Mouse (Mus musculus) regulatory T cell (primary cell): ENCODE data around the gene Lrp5.

Experiments used
- in situ Hi-C: fragments of 300-600 bp; cut with MboI, MseI; formaldehyde crosslinking; loops from one replicate; pipeline ENCODE4 v1.15.1; 2025; ENCODE audit warnings: high pct_unique_total_duplicates

The Lrp5 gene

GRCm38 (mm10) chr19:3562752-3563151, 123.6 kb downstream of the Lrp5 start:
- in situ Hi-C loops: no loop called here

GRCm38 (mm10) chr19:3562298-3562697, 124.1 kb downstream of the Lrp5 start:
- in situ Hi-C loops: no loop called here

DNA sequence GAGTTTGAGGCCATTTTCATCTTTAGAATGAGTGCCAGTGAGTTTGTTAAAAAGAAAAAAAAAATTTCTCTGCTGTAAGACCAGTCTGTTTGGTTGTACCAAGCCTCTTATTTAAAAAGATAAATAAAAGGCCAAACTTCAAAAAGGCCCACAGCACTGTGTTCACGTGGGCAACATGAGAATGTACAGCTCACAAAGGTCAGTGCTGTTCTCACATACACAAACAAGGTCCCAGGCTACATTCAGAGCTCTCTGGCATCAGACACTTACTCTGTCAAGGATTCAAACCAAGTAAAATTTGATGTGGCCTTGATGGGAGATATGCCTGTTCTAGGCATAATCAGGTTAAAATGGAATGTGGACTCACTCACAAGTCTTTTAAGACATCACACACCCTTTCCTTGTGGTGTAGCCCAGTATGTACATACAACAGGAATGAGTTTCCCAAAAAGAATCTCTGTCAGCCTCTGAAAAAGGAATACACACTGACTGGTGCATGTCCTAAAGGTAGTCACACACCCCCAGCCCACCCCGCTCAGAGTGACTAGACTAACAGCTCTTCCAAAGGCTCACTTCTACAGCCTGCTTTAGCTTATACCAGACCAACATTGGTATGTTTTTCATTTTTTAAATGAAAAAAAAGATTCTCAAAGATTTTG, 130.1 kb downstream of the Lrp5 start:
- in situ Hi-C loops: loop anchor here (5.0 kb wide), 1 partner anchor 856 kb away; no protein-coding TSS in a partner anchor

GRCm38 (mm10) chr19:3554785-3555184, 131.6 kb downstream of the Lrp5 start:
- in situ Hi-C loops: loop anchor here (5.0 kb wide), 1 partner anchor 858 kb away; no protein-coding TSS in a partner anchor

- in situ Hi-C loops: no loop called here
These were observed 134.7 kb downstream of the Lrp5 start for GRCm38 (mm10) chr19:3551573-3552159.

DNA sequence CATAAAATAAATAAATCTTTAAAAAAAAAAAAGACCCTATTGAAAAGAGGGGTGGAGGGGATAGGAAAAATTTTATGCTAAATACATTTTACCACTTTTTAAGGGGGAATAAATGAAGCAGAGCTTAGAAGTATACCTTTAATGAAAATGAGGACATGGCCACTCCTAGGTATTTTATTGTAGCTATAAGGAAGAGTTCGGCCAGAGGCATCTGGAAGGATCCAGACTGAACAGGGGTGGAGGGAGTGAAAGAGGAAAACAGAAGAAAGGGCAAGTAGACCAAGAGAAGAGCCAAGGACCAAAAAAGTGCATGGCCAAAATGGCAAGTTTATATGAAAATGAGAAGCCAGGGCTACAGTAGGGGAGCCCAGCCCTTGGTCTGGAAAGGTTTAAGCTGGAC, 136.3 kb downstream of the Lrp5 start:
- in situ Hi-C loops: no loop called here

DNA sequence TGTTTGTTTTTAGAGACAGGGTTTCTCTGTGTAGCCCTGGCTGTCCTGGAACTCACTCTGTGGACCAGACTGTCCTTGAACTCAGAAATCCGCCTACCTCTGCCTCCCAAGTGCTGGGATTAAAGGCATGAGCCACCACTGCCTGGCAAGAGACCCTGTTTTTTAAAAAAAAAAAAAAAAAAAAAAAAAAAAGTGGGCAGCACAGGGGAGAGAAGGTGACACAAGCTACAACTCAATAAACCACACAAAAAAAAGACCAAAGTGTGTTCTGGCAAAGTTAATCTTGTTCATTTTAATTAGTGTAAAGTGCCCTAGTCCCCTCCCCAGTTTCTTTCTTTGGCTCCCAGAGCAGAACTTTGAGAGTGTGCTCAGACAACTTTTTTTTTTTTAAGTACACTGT, 137.1 kb downstream of the Lrp5 start:
- in situ Hi-C loops: no loop called here

DNA sequence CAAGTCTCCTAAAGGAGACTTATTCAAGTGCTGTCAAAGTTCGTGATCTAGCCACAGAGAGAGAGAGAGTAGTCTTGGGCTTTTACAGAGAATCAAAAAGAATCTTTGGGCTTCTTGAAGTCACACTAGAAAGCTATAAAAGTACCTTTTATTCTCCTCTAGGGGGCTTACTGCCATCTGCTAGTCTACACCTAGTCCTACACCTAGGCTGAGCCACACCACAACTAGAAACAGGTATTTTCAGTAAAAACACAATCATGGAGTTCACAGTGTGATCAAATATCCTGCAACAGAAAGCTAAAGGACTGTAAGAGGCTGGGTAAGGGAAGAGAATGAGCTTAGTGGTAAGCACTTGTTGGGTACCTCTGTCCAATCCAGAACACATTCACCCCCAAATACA, 138.1 kb downstream of the Lrp5 start:
- in situ Hi-C loops: no loop called here

- in situ Hi-C loops: no loop called here
These were observed 141.4 kb downstream of the Lrp5 start for GRCm38 (mm10) chr19:3544995-3545394.

GRCm38 (mm10) chr19:3542591-3542990, 143.8 kb downstream of the Lrp5 start:
- in situ Hi-C loops: no loop called here

GRCm38 (mm10) chr19:3540997-3541396, 145.4 kb downstream of the Lrp5 start:
- in situ Hi-C loops: no loop called here

GRCm38 (mm10) chr19:3540254-3540653, 146.1 kb downstream of the Lrp5 start:
- in situ Hi-C loops: no loop called here

- in situ Hi-C loops: no loop called here
These were observed 146.9 kb downstream of the Lrp5 start for GRCm38 (mm10) chr19:3539456-3539855.

DNA sequence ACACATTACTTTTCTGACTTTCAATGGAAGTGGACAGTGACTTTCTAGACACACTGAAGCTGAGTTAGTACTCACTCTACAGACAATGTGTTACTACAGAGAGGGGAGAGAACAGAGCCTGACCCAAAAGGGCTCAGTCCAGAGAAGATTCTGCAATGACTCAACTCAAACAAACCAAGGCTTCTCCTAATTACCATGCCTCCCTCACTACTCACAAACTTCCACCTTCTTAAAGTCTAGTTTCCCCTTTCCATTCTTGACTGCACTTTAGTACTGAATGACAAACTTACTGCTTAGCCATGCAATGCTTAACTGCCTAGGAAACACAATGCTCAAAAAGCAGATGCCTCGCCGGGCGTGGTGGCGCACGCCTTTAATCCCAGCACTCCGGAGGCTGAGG, 148.7 kb downstream of the Lrp5 start:
- in situ Hi-C loops: no loop called here

DNA sequence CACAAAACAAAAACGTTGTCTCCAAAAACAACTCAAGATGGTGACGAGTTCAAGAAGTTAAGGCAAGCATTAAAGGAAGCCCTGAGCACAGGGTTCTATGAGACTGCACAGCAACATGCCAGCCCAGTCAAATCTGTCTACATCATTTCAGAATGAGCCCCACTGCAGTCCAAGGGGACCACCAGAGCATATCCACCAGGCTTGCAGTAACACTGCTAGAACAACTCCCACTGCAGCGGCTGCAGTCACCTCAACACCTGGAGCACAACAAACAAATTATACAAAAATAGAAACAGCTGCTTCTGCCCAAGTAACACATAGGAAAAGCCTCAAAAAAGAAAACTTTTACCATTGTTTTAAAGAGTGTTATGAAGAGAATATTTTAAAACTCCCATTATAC, 151.4 kb downstream of the Lrp5 start:
- in situ Hi-C loops: no loop called here
